Mouse (Mus musculus) cortical plate, adult 2 months (tissue): ENCODE results near the gene Sipa1.

Experiments
- CTCF ChIP-seq: fragments of 200-500 bp; IDR thresholded peaks from 2 replicates; pipeline ENCODE4 v1.5.1; 2011; ENCODE audit warnings: mild to moderate bottlenecking, control low read depth, low read length; ENCODE audit not compliant: insufficient read depth; ENCODE audit errors: extremely low read depth
- POLR2A ChIP-seq: fragments of 200-500 bp; IDR thresholded peaks from 2 replicates; pipeline ENCODE4 v1.6.1; 2011; ENCODE audit warnings: mild to moderate bottlenecking, low read length, control low read depth; ENCODE audit not compliant: insufficient read depth; ENCODE audit errors: extremely low read depth

- TF ChIP-seq POLR2A (no peak), CTCF (no peak)
These were observed 4.9 kb upstream of the Sipa1 start for GRCm38 (mm10) chr19:5668372-5668771.
